Mouse (Mus musculus) hindbrain, postnatal 0 days (tissue): ENCODE measurements around the gene Cxcr6. TPM values are rescaled to one million over a fixed set of nuclear protein-coding genes. Genes with fewer than 3 reads are reported as not detected.

Source experiments
- ATAC-seq: fragments of 200-750 bp; cut with Nextera tagmentation; 2 replicates; pipeline ENCODE4 v1.8.0; 2017; ENCODE audit warnings: mild to moderate bottlenecking, moderate TSS enrichment, moderate library complexity
- DNase-seq: peaks from one replicate; pipeline ENCODE4 v3.0.0-alpha.2; 2015; ENCODE audit warnings: low spot score
- H3K27ac ChIP-seq: fragments of 300-500 bp; sonication (generic); 2 replicates; pipeline ENCODE4 v1.5.1; 2014; ENCODE audit warnings: mild to moderate bottlenecking
- H3K27me3 ChIP-seq: fragments of 300-500 bp; sonication (generic); 2 replicates; pipeline ENCODE4 v1.6.1; 2014; ENCODE audit warnings: low read length, mixed read lengths; ENCODE audit not compliant: insufficient read depth
- H3K36me3 ChIP-seq: fragments of 300-500 bp; sonication (generic); 2 replicates; pipeline ENCODE4 v1.6.1; 2014; ENCODE audit warnings: low read length, mixed read lengths; ENCODE audit not compliant: insufficient read depth
- H3K4me1 ChIP-seq: fragments of 300-500 bp; sonication (generic); 2 replicates; pipeline ENCODE4 v1.6.1; 2014; ENCODE audit warnings: antibody characterized with exemption, low read length, mixed read lengths; ENCODE audit not compliant: insufficient read depth
- H3K4me2 ChIP-seq: fragments of 300-500 bp; sonication (generic); 2 replicates; pipeline ENCODE4 v1.6.1; 2014; ENCODE audit warnings: low read depth, mild to moderate bottlenecking, low read length, moderate library complexity, mixed read lengths
- H3K4me3 ChIP-seq: fragments of 300-500 bp; sonication (generic); 2 replicates; pipeline ENCODE4 v1.5.1; 2014; ENCODE audit warnings: low read length
- H3K9ac ChIP-seq: fragments of 300-500 bp; sonication (generic); replicated peaks from 2 replicates; pipeline ENCODE4 v1.6.1; 2014; ENCODE audit warnings: mild to moderate bottlenecking, low read length, moderate library complexity, mixed read lengths
- H3K9me3 ChIP-seq: fragments of 300-500 bp; sonication (generic); 2 replicates; pipeline ENCODE4 v1.6.1; 2016; ENCODE audit warnings: low read length, mixed read lengths
- CTCF ChIP-seq: IDR thresholded peaks from 2 replicates; pipeline ENCODE4 v1.5.1; 2016; ENCODE audit warnings: antibody characterized with exemption, control low read depth, low read depth
- WGBS: fragments of 180-500 bp; shearing (Covaris S2); extraction: QIAGEN DNeasy Blood & Tissue Kit; methylation state at CpG from one replicate; pipeline ENCODE4 v1.1.7; 2014; 5-methylcytosine and 5-hydroxymethylcytosine counted together
- polyA plus RNA-seq: library from polyadenylated mRNA; unstranded; fragments of >200 nt; fragmentation: Nextera tagmentation; extraction: Ambion mirVana; gene quantifications from 2 replicates; pipeline ENCODE4 v1.2.1, GENCODE M21; 2015
- total RNA-seq: library from RNA; depleted of rRNA; stranded (reverse); fragments of >200 nt; gene quantifications from 2 replicates; pipeline ENCODE4 v1.2.3, GENCODE M21; 2014

Cxcr6 gene
- total and polyA plus RNA-seq, 2 experiments from 2014 or later = not detected

DNA sequence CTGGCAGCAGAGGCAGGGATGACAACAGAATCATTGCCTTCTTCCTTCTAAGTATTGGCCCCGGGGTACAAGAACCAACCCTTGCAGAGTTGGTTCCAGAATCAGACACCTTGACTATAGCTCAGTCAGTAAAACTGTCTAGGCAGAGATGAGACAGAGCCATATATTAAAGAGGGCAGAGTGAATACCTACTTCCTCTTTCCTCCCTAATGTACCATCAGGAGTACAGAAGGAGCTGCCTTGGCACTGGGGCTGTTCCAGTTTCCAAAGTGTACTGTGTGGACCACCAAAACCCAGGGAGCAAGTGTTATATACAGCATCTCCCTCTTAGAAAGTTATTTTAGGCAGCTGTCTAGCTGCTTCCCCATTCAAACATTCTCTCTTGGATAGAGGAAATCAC is 4.7 kb upstream of the Cxcr6 start:
- Histone ChIP-seq H3K4me1 (no peaks in the 10 kb centered on the region), H3K4me3 (no peak overlapping the region), H3K27ac (no peak overlapping the region), H3K9me3 (no peaks in the 10 kb centered on the region), H3K27me3 (no peaks in the 10 kb centered on the region), H3K4me2 (no peak overlapping the region), H3K9ac (no peak overlapping the region), H3K36me3 (peaks cover 11% of the 10 kb centered on the region; the same call in 1 of the 2 replicates)
- ATAC-seq (no peak), DNase-seq (no peak)
- TF ChIP-seq CTCF = no peak
- 100% methylated on average over 1 of the region's 1 CpGs for WGBS

DNA sequence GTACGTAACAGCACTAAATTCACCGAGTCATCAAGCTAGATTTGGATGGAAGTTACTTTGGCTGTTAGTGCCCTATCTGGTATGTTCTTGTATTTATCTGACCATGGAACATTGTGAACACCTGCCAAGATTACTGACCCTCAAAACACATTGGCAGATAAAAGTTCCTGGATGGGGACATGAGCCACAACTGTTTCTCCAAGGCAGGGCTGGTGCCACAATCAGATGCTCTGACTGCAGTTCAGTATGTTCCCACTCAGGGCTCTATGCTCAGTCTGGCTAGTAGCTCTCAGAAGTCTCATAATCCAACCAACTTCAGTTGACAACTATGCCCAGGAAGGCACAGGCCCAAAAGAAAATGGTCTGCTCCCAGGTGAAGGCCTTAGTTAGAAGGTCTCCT is 3.9 kb upstream of the Cxcr6 start:
- 93% methylated on average over 2 of the region's 2 CpGs for WGBS
- Histone ChIP-seq H3K4me3 (no peak overlapping the region), H3K4me2 (no peak overlapping the region), H3K9me3 (no peaks in the 10 kb centered on the region), H3K27me3 (no peaks in the 10 kb centered on the region), H3K9ac (no peak overlapping the region), H3K4me1 (no peaks in the 10 kb centered on the region), H3K36me3 (peaks cover 11% of the 10 kb centered on the region; the same call in 1 of the 2 replicates), H3K27ac (no peak overlapping the region)
- DNase-seq = no peak
- no peak for ATAC-seq
- TF ChIP-seq CTCF = no peak

DNA sequence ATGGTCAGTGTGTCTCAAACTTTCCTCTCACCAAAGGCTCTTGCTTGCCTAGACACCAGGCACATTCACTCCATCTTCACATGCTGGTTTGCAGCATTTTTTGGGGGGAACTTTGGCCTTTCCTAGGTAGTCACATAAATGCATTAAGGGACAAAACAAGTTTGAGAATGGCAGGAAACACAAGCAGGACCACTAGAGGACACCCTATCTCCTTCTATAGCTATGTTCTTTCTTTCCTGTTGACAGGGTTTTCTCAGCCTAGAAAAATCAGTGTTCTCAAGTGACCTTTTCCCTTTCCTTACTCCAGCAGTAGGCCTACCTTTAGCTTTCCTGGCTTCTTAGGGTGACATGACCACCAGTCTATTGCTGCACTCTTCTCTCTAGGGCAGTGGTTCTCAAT is 3.4 kb upstream of the Cxcr6 start:
- Histone ChIP-seq H3K4me3 (no peak overlapping the region), H3K27me3 (no peaks in the 10 kb centered on the region), H3K9me3 (no peaks in the 10 kb centered on the region), H3K4me1 (no peaks in the 10 kb centered on the region), H3K9ac (no peak overlapping the region), H3K4me2 (no peak overlapping the region), H3K27ac (no peak overlapping the region), H3K36me3 (peaks cover 11% of the 10 kb centered on the region; the same call in 1 of the 2 replicates)
- no peak for DNase-seq
- no peak for TF ChIP-seq CTCF
- ATAC-seq = no peak

DNA sequence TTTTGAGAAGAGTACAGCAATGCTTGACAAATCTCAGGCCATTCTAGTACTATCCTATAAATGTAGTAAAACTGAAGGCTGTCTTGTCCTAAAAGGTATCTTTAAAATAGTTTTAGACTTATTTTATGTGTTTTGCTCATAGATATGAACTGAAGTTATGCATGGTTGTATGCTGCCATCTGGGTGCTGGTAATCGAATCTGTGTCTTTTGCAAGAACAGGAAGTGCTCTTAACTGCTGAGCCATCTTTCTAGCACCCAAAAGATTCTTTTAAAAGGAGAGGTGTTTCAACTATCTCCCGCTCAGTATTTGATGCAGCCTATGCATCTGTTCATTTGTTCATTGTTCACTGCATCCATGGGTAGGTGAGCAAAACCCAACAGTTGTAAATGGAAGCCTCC is 1.0 kb upstream of the Cxcr6 start:
- no peak overlapping the region for H3K4me2 ChIP-seq
- H3K27ac ChIP-seq = no peak overlapping the region
- peaks cover 11% of the 10 kb centered on the region; the same call in 1 of the 2 replicates for H3K36me3 ChIP-seq
- WGBS = 90% methylated on average over 2 of the region's 2 CpGs
- no peaks in the 10 kb centered on the region for H3K9me3 ChIP-seq
- H3K9ac ChIP-seq = no peak overlapping the region
- H3K4me3 ChIP-seq = no peak overlapping the region
- ATAC-seq (no peak), DNase-seq (no peak)
- no peak for TF ChIP-seq CTCF
- H3K27me3 ChIP-seq = no peaks in the 10 kb centered on the region
- no peaks in the 10 kb centered on the region for H3K4me1 ChIP-seq

DNA sequence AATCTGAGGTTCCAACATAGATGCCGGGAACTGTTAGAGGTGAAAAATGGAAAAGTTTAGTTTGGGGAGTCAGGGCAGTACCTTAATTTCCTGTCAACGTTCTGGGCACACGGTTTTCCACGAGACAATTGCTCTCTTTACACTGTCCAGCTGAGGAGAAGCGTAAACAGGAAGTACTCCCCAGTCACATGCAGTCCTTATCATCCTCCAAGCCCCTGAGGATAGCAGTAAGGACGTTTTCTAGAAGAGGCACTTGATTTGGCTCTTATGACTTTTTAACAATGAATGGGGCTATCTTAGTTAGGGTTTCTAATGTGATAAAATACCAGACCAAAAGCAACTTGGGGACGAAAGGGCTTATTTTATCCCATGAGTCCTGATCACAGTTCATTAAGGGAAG is 2.3 kb downstream of the Cxcr6 start:
- no peak overlapping the region for H3K4me2 ChIP-seq
- ATAC-seq (no peak), DNase-seq (no peak)
- TF ChIP-seq CTCF = no peak
- WGBS = 80% methylated on average over 7 of the region's 7 CpGs
- H3K27ac ChIP-seq = no peak overlapping the region
- no peaks in the 10 kb centered on the region for H3K4me1 ChIP-seq
- H3K4me3 ChIP-seq = no peak overlapping the region
- H3K9me3 ChIP-seq = no peaks in the 10 kb centered on the region
- H3K27me3 ChIP-seq = no peaks in the 10 kb centered on the region
- H3K36me3 ChIP-seq = peaks cover 3% of the 10 kb centered on the region; the same call in 1 of the 2 replicates
- no peak overlapping the region for H3K9ac ChIP-seq

DNA sequence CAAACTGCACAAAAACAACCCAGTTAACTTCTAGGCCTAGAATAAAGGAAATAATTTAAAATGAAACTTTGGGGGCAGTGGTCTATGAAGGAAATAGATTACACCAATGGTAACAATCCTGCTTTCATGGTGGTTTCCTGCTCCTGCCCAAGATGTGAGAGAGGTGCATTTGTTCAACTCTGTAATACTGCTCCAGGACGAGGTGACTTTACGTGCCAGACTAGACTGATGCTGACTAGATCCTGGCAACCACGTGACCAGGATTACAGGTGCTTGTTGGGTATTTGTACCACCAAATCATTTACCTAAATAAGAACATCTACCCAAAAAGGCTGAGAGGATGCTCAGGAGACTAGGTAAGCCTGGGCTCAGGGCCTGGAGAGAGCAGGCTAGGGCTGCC is 5.6 kb downstream of the Cxcr6 start:
- WGBS = 92% methylated on average over 3 of the region's 3 CpGs
- Histone ChIP-seq H3K27ac (no peak overlapping the region), H3K4me2 (no peak overlapping the region), H3K9ac (no peak overlapping the region), H3K9me3 (no peaks in the 10 kb centered on the region), H3K27me3 (no peaks in the 10 kb centered on the region), H3K4me3 (no peak overlapping the region), H3K36me3 (peaks cover 21% of the 10 kb centered on the region; the same call in 1 of the 2 replicates), H3K4me1 (no peaks in the 10 kb centered on the region)
- ATAC-seq = no peak
- TF ChIP-seq CTCF = no peak
- no peak for DNase-seq

DNA sequence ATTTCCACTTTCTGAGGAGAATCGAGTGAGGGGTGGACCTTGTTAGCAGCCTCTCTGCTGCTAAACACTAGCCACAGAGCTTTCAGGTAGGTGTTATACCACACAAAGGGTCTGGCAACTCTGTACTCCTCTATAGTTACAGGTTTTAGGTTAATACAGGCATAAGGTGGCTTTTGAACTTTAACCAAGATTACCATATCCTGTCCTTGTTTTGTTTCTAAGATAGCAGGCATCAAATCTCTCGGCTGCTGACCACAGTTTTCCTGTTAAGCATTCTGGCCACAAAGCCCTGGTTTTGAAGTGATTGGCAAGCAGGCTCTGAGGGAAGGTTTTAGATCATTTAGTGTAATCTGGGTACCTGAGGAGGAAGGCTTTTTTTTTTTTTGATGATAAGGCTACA is 8.1 kb downstream of the Cxcr6 start:
- Histone ChIP-seq H3K27ac (no peak overlapping the region), H3K36me3 (peaks cover 33% of the 10 kb centered on the region; the same call in 1 of the 2 replicates), H3K9me3 (no peaks in the 10 kb centered on the region), H3K4me1 (no peaks in the 10 kb centered on the region), H3K27me3 (no peaks in the 10 kb centered on the region), H3K4me3 (no peak overlapping the region), H3K9ac (no peak overlapping the region), H3K4me2 (no peak overlapping the region)
- DNase-seq (no peak), ATAC-seq (no peak)
- no peak for TF ChIP-seq CTCF
- 79% methylated on average over 2 of the region's 2 CpGs for WGBS
